Mouse (Mus musculus) small intestine, adult 2 months (tissue): ENCODE measurements around the gene Man1a2.
A peak's percentile ranks its signal among the peaks of the same experiment; 100 is the strongest.

Experiments
- CTCF ChIP-seq: fragments of 200-500 bp; IDR thresholded peaks from 2 replicates; pipeline ENCODE4 v1.5.1; 2012; ENCODE audit warnings: low read depth, mild to moderate bottlenecking, control low read depth, inconsistent platforms, low read length, moderate library complexity, mixed read lengths; ENCODE audit not compliant: insufficient replicate concordance, insufficient read length; ENCODE audit errors: extremely low read depth
- POLR2A ChIP-seq: fragments of 200-500 bp; IDR thresholded peaks from 2 replicates; pipeline ENCODE4 v1.6.1; 2012; ENCODE audit warnings: low read depth, mild to moderate bottlenecking, control low read depth, inconsistent platforms, low read length, moderate library complexity

- TF ChIP-seq CTCF (no peak), POLR2A (peak; percentile 98)
These were observed at the start of gene Man1a2 for GRCm38 (mm10) chr3:100685087-100685762.
